Mouse (Mus musculus): ENCODE data around the gene Ctnna2. TPM values are rescaled to one million over a fixed set of nuclear protein-coding genes. Genes with fewer than 3 reads are reported as not detected.

The Ctnna2 gene
- total and polyA plus RNA-seq, 2 experiments from 2014 or later = 0.22 TPM; not detected in 1

DNA sequence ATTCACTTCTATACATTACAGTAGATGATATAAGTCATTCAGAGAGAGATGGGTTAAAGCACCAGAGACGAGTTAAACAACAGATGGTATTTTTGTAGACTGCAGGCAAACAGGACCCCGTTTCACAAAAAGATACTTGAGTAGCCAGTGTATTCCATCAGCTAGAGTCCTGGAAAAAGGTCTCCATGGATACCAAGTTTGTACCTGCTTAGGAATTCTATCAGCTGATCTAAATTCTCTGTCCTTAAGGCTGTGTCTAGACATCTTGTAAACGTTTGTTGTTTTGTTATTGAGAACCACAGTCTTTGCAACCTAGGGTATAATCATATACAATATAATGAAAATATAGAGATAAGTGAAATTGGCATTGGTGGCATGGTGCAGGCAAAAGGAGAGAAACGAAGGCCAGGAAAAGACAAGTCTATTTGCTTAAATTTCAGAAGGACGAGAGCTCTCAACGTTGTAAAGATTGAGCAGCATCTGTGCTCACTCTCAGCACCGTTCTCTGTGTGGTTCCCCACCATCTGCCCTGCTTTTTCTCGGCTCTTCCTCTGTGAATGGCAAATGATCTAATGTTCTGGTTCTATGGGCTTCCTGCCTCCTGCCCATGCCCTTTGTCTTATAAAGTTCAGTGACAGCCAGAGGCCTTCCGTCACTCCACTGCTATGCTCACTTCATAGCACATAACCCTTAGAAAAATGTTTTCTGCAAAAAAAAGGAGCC, 621.6 kb downstream of the Ctnna2 start:
- H3K27me3 ChIP-seq (ENCODE audit: control insufficient read depth, insufficient read depth, low read length) = no peaks in the 10 kb centered on the region
- no peaks in the 10 kb centered on the region for H3K4me1 ChIP-seq (ENCODE audit: control insufficient read depth, insufficient read depth)
- no peaks in the 10 kb centered on the region for H3K36me3 ChIP-seq (replicated peaks; ENCODE audit: control insufficient read depth, insufficient read depth, low read length)
- WGBS = 67% methylated on average over 9 of the region's 9 CpGs
- ATAC-seq (ENCODE audit: insufficient read depth, low read depth) (no peak), DNase-seq (ENCODE audit: low spot score) (no peak)
- no peak overlapping the region for H3K4me3 ChIP-seq (ENCODE audit: low read depth, low read length)
- no peak overlapping the region for H3K4me2 ChIP-seq (ENCODE audit: low read depth, low read length)
- TF ChIP-seq CTCF (IDR thresholded peaks at IDR 0.05; ENCODE audit: low read depth) (no peak), EP300 (IDR thresholded peaks at IDR 0.05; ENCODE audit: low read depth) (no peak)
- no peak overlapping the region for H3K27ac ChIP-seq (ENCODE audit: low read depth)
- no peak overlapping the region for H3K9ac ChIP-seq (replicated peaks; ENCODE audit: low read depth, low read length)
- H3K9me3 ChIP-seq (replicated peaks; ENCODE audit: control insufficient read depth, low read length) = no peaks in the 10 kb centered on the region

GRCm38 (mm10) chr6:77354826-77355225, 624.7 kb downstream of the Ctnna2 start:
- Histone ChIP-seq H3K9me3 (replicated peaks; ENCODE audit: control insufficient read depth, low read length) (no peaks in the 10 kb centered on the region), H3K9ac (replicated peaks; ENCODE audit: low read depth, low read length) (no peak overlapping the region), H3K4me3 (ENCODE audit: low read depth, low read length) (no peak overlapping the region), H3K4me2 (ENCODE audit: low read depth, low read length) (no peak overlapping the region), H3K27ac (ENCODE audit: low read depth) (no peak overlapping the region), H3K27me3 (ENCODE audit: control insufficient read depth, insufficient read depth, low read length) (no peaks in the 10 kb centered on the region), H3K4me1 (ENCODE audit: control insufficient read depth, insufficient read depth) (no peaks in the 10 kb centered on the region), H3K36me3 (replicated peaks; ENCODE audit: control insufficient read depth, insufficient read depth, low read length) (no peaks in the 10 kb centered on the region)
- no peak for DNase-seq (ENCODE audit: low spot score)
- TF ChIP-seq CTCF (IDR thresholded peaks at IDR 0.05; ENCODE audit: low read depth) = no peak
- ATAC-seq (ENCODE audit: insufficient read depth, low read depth) = no peak
- 59% methylated on average over 1 of the region's 1 CpGs for WGBS

DNA sequence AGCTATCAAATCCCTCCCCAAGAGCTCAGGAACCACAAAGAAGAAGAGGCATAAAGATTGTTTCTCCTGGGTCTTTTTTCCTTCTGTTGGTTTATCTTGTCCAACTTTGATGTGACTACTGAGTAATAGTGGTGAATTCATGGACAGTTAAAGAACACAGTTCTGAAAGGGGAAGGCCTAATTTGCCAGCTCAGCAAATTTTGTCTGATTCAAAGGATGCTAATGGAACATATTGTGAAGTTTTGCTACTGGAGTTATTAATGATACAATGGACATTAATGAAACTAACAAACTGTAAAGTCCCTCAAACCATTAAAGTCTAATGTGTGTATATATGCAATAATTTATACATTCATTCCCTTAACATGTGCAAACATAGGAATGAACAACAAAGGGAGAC, 635.7 kb downstream of the Ctnna2 start:
- Histone ChIP-seq H3K4me3 (ENCODE audit: low read depth, low read length) (no peak overlapping the region), H3K9ac (replicated peaks; ENCODE audit: low read depth, low read length) (no peak overlapping the region), H3K27me3 (ENCODE audit: control insufficient read depth, insufficient read depth, low read length) (no peaks in the 10 kb centered on the region), H3K36me3 (replicated peaks; ENCODE audit: control insufficient read depth, insufficient read depth, low read length) (no peaks in the 10 kb centered on the region), H3K4me1 (ENCODE audit: control insufficient read depth, insufficient read depth) (no peaks in the 10 kb centered on the region), H3K27ac (ENCODE audit: low read depth) (no peak overlapping the region), H3K4me2 (ENCODE audit: low read depth, low read length) (no peak overlapping the region), H3K9me3 (replicated peaks; ENCODE audit: control insufficient read depth, low read length) (no peaks in the 10 kb centered on the region)
- no peak for DNase-seq (ENCODE audit: low spot score)
- no peak for ATAC-seq (ENCODE audit: insufficient read depth, low read depth)
- TF ChIP-seq EP300 (IDR thresholded peaks at IDR 0.05; ENCODE audit: low read depth) (no peak), CTCF (IDR thresholded peaks at IDR 0.05; ENCODE audit: low read depth) (no peak)

DNA sequence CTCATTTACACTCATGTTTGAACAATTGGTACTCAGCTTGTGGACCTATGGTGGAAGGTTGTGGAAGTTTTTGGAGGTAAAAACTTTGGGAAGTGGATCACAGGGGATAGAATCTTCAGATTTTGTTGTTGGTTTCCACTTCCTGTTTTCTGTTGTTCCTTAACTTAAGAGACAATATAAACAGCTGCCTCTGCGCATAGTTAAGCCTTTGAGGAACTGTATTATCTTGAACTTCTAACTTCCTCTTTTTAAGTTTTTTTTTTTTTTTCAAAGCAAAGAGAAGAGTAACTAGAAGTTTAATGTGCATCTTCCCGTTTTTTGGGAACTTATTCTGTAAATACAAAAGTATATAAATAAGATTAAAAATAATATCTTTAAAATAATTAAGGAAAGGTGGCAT, 644.0 kb downstream of the Ctnna2 start:
- H3K4me3 ChIP-seq (ENCODE audit: low read depth, low read length) = no peak overlapping the region
- H3K4me1 ChIP-seq (ENCODE audit: control insufficient read depth, insufficient read depth) = no peaks in the 10 kb centered on the region
- TF ChIP-seq CTCF (IDR thresholded peaks at IDR 0.05; ENCODE audit: low read depth) = no peak
- no peak for TF ChIP-seq EP300 (IDR thresholded peaks at IDR 0.05; ENCODE audit: low read depth)
- H3K27me3 ChIP-seq (ENCODE audit: control insufficient read depth, insufficient read depth, low read length) = no peaks in the 10 kb centered on the region
- DNase-seq (ENCODE audit: low spot score) (no peak), ATAC-seq (ENCODE audit: insufficient read depth, low read depth) (no peak)
- no peaks in the 10 kb centered on the region for H3K36me3 ChIP-seq (replicated peaks; ENCODE audit: control insufficient read depth, insufficient read depth, low read length)
- H3K9ac ChIP-seq (replicated peaks; ENCODE audit: low read depth, low read length) = no peak overlapping the region
- WGBS = 54% methylated on average over 2 of the region's 2 CpGs
- no peak overlapping the region for H3K27ac ChIP-seq (ENCODE audit: low read depth)
- H3K4me2 ChIP-seq (ENCODE audit: low read depth, low read length) = no peak overlapping the region
- H3K9me3 ChIP-seq (replicated peaks; ENCODE audit: control insufficient read depth, low read length) = 0 out of 2 replicates have a peak, but pooled peaks cover 2% of the 10 kb centered on the region

DNA sequence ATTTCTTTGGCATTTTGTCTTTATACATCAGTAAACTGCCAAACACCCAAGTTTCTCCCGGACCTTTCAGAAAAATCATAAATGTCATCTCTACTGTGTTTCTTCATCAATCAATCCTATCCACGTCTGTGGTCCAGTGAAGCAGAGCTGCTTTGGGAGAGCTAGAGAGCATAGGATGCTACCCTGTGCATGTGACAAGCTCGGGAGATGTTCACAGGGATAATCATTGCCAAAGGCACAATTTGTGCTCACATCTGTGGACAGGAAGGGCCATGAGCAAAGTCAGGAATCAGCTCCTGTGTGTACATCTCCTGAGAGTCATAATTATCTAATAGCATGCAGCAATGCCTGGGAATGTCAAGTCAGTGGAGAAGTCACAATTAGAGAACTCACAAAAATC, 654.8 kb downstream of the Ctnna2 start:
- ATAC-seq (ENCODE audit: insufficient read depth, low read depth) = no peak
- Histone ChIP-seq H3K9me3 (replicated peaks; ENCODE audit: control insufficient read depth, low read length) (no peaks in the 10 kb centered on the region), H3K9ac (replicated peaks; ENCODE audit: low read depth, low read length) (no peak overlapping the region), H3K27me3 (ENCODE audit: control insufficient read depth, insufficient read depth, low read length) (no peaks in the 10 kb centered on the region), H3K4me1 (ENCODE audit: control insufficient read depth, insufficient read depth) (no peaks in the 10 kb centered on the region), H3K27ac (ENCODE audit: low read depth) (no peak overlapping the region), H3K4me2 (ENCODE audit: low read depth, low read length) (no peak overlapping the region), H3K36me3 (replicated peaks; ENCODE audit: control insufficient read depth, insufficient read depth, low read length) (no peaks in the 10 kb centered on the region), H3K4me3 (ENCODE audit: low read depth, low read length) (no peak overlapping the region)
- 68% methylated on average over 3 of the region's 3 CpGs for WGBS
- DNase-seq (ENCODE audit: low spot score) = no peak
- TF ChIP-seq CTCF (IDR thresholded peaks at IDR 0.05; ENCODE audit: low read depth) = no peak
- no peak for TF ChIP-seq EP300 (IDR thresholded peaks at IDR 0.05; ENCODE audit: low read depth)

DNA sequence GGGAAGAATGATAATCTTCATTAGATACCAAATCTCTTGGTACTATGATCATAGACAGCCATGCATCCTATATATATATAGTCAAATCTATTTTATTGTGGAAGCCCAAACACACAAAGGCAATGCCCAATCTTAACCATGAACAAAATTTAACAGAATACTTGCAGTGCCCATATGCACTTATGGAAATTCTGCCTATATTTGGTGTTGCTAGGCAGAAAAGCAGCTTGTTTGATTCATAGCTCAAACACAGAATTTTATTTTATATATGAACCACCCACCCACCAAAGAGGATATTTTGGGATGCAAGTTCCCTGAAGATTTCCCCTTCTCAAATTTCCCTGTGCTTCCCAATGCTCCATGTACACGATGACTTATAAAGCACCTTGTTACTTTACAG, 655.2 kb downstream of the Ctnna2 start:
- no peak for TF ChIP-seq EP300 (IDR thresholded peaks at IDR 0.05; ENCODE audit: low read depth)
- no peak for TF ChIP-seq CTCF (IDR thresholded peaks at IDR 0.05; ENCODE audit: low read depth)
- H3K4me1 ChIP-seq (ENCODE audit: control insufficient read depth, insufficient read depth) = no peaks in the 10 kb centered on the region
- 70% methylated on average over 1 of the region's 1 CpGs for WGBS
- no peak overlapping the region for H3K4me2 ChIP-seq (ENCODE audit: low read depth, low read length)
- H3K4me3 ChIP-seq (ENCODE audit: low read depth, low read length) = no peak overlapping the region
- H3K9ac ChIP-seq (replicated peaks; ENCODE audit: low read depth, low read length) = no peak overlapping the region
- H3K27ac ChIP-seq (ENCODE audit: low read depth) = no peak overlapping the region
- DNase-seq (ENCODE audit: low spot score) (no peak), ATAC-seq (ENCODE audit: insufficient read depth, low read depth) (no peak)
- no peaks in the 10 kb centered on the region for H3K27me3 ChIP-seq (ENCODE audit: control insufficient read depth, insufficient read depth, low read length)
- no peaks in the 10 kb centered on the region for H3K36me3 ChIP-seq (replicated peaks; ENCODE audit: control insufficient read depth, insufficient read depth, low read length)
- H3K9me3 ChIP-seq (replicated peaks; ENCODE audit: control insufficient read depth, low read length) = no peaks in the 10 kb centered on the region
